Mouse (Mus musculus) retina, adult 2 months (tissue): ENCODE measurements at regions not wholly inside any gene's neighbourhood (a gene's known extent, or its start where the extent isn't known, plus 50 kb on each side); places are given as distances from the start of the nearest gene placed in this dataset.

Source experiments
- DNase-seq: peaks from one replicate; pipeline ENCODE4 v3.0.0-alpha.2; 2012; ENCODE audit warnings: low read depth, low spot score

- no peak for DNase-seq
Observed at GRCm38 (mm10) chr13:110450526-110450925, 55.7 kb downstream of the Plk2 start.

GRCm38 (mm10) chr13:110452009-110452525 is 57.2 kb downstream of the Plk2 start:
- DNase-seq, result no peak

GRCm38 (mm10) chr13:110455085-110455484 is 60.2 kb downstream of the Plk2 start:
- no peak for DNase-seq

GRCm38 (mm10) chr13:110455569-110456196 is 60.8 kb downstream of the Plk2 start:
- DNase-seq, result no peak

GRCm38 (mm10) chr13:110458701-110459100 is 63.9 kb downstream of the Plk2 start:
- no peak for DNase-seq

- DNase-seq, result no peak
Observed at GRCm38 (mm10) chr13:110461581-110461980, 66.7 kb downstream of the Plk2 start.

- DNase-seq, result no peak
Observed at GRCm38 (mm10) chr13:110471526-110471925, 76.7 kb downstream of the Plk2 start.

- no peak for DNase-seq
Observed at GRCm38 (mm10) chr13:110477709-110478108, 82.9 kb downstream of the Plk2 start.

GRCm38 (mm10) chr13:110484358-110484940 is 89.6 kb downstream of the Plk2 start:
- no peak for DNase-seq

- no peak for DNase-seq
Observed at GRCm38 (mm10) chr13:110485515-110485914, 90.7 kb downstream of the Plk2 start.

- no peak for DNase-seq
Observed at GRCm38 (mm10) chr13:110490166-110490565, 95.3 kb downstream of the Plk2 start.

GRCm38 (mm10) chr13:110492296-110493001 is 97.6 kb downstream of the Plk2 start:
- DNase-seq, result no peak

GRCm38 (mm10) chr13:110493002-110493552 is 98.2 kb downstream of the Plk2 start:
- no peak for DNase-seq

GRCm38 (mm10) chr13:110497461-110497860 is 102.6 kb downstream of the Plk2 start:
- DNase-seq, result no peak

GRCm38 (mm10) chr13:110507814-110508362 is 113.0 kb downstream of the Plk2 start:
- no peak for DNase-seq

GRCm38 (mm10) chr13:110517986-110518385 is 123.1 kb downstream of the Plk2 start:
- DNase-seq, result no peak

- DNase-seq, result no peak
Observed at GRCm38 (mm10) chr13:110522974-110523373, 128.1 kb downstream of the Plk2 start.

GRCm38 (mm10) chr13:110527681-110528080 is 132.8 kb downstream of the Plk2 start:
- DNase-seq, result no peak

GRCm38 (mm10) chr13:110529624-110530023 is 134.8 kb downstream of the Plk2 start:
- no peak for DNase-seq

GRCm38 (mm10) chr13:110534320-110534764 is 139.5 kb downstream of the Plk2 start:
- DNase-seq, result no peak

GRCm38 (mm10) chr13:110535785-110536184 is 140.9 kb downstream of the Plk2 start:
- DNase-seq, result no peak

GRCm38 (mm10) chr13:110537960-110538463 is 143.2 kb downstream of the Plk2 start:
- no peak for DNase-seq
